Mouse (Mus musculus) naive thymus-derived CD4-positive, alpha-beta T cell, adult 2 months (primary cell): ENCODE results near the gene Fkbp15.

Experiments
- DNase-seq: peaks from one replicate; pipeline ENCODE4 v3.0.0-alpha.2; 2011; ENCODE audit warnings: low read depth

Gene Fkbp15

GRCm38 (mm10) chr4:62372410-62372809 lies 12.1 kb upstream of the Fkbp15 start:
- no peak for DNase-seq

GRCm38 (mm10) chr4:62369091-62369490 lies 8.7 kb upstream of the Fkbp15 start:
- no peak for DNase-seq

- DNase-seq, result peak; percentile 25
Observed at GRCm38 (mm10) chr4:62367586-62367985, 7.2 kb upstream of the Fkbp15 start.

GRCm38 (mm10) chr4:62366291-62366690 lies 5.9 kb upstream of the Fkbp15 start:
- no peak for DNase-seq

- no peak for DNase-seq
Observed at GRCm38 (mm10) chr4:62364299-62364698, 4.0 kb upstream of the Fkbp15 start.

GRCm38 (mm10) chr4:62362437-62362836 lies 2.1 kb upstream of the Fkbp15 start:
- no peak for DNase-seq

GRCm38 (mm10) chr4:62361997-62362396 lies 1.6 kb upstream of the Fkbp15 start:
- DNase-seq, result no peak

GRCm38 (mm10) chr4:62361571-62361970 lies 1.2 kb upstream of the Fkbp15 start:
- no peak for DNase-seq

GRCm38 (mm10) chr4:62360805-62361455 lies 582 bp upstream of the Fkbp15 start:
- peak; percentile 45 for DNase-seq

- DNase-seq, result peak; percentile 21
Observed at GRCm38 (mm10) chr4:62359256-62359775, 1.0 kb downstream of the Fkbp15 start.

GRCm38 (mm10) chr4:62357631-62358148 lies 2.7 kb downstream of the Fkbp15 start:
- no peak for DNase-seq

- DNase-seq, result no peak
Observed at GRCm38 (mm10) chr4:62349371-62349770, 11.0 kb downstream of the Fkbp15 start.

- no peak for DNase-seq
Observed at GRCm38 (mm10) chr4:62348329-62348705, 12.0 kb downstream of the Fkbp15 start.

- DNase-seq, result no peak
Observed at GRCm38 (mm10) chr4:62347605-62348328, 12.6 kb downstream of the Fkbp15 start.

GRCm38 (mm10) chr4:62345827-62346226 lies 14.5 kb downstream of the Fkbp15 start:
- DNase-seq, result no peak

- DNase-seq, result peak; percentile 64
Observed at GRCm38 (mm10) chr4:62344000-62344399, 16.3 kb downstream of the Fkbp15 start.

- no peak for DNase-seq
Observed at GRCm38 (mm10) chr4:62338536-62338935, 21.8 kb downstream of the Fkbp15 start.

GRCm38 (mm10) chr4:62331977-62332376 lies 28.4 kb downstream of the Fkbp15 start:
- DNase-seq, result no peak

- DNase-seq, result no peak
Observed at GRCm38 (mm10) chr4:62328941-62329660, 31.2 kb downstream of the Fkbp15 start.

GRCm38 (mm10) chr4:62326111-62326510 lies 34.2 kb downstream of the Fkbp15 start:
- no peak for DNase-seq

GRCm38 (mm10) chr4:62322684-62323083 lies 37.7 kb downstream of the Fkbp15 start:
- no peak for DNase-seq

- no peak for DNase-seq
Observed at GRCm38 (mm10) chr4:62318294-62318693, 42.1 kb downstream of the Fkbp15 start.

GRCm38 (mm10) chr4:62316456-62316855 lies 43.9 kb downstream of the Fkbp15 start:
- no peak for DNase-seq
